Mouse (Mus musculus) intestine, postnatal 0 days (tissue): ENCODE data around the gene Lrrc4. TPM values are rescaled to one million over a fixed set of nuclear protein-coding genes. Genes with fewer than 3 reads are reported as not detected.

ENCODE experiments used
- ATAC-seq: fragments of 200-750 bp; cut with Nextera tagmentation; 2 replicates; pipeline ENCODE4 v1.8.0; 2017; ENCODE audit warnings: mild to moderate bottlenecking, moderate TSS enrichment, moderate library complexity
- H3K27ac ChIP-seq: fragments of 300-500 bp; sonication (generic); 2 replicates; pipeline ENCODE4 v1.5.1; 2014; ENCODE audit warnings: mild to moderate bottlenecking, low read depth, low read length, moderate library complexity
- H3K27me3 ChIP-seq: fragments of 300-500 bp; sonication (generic); replicated peaks from 2 replicates; pipeline ENCODE4 v1.6.1; 2014; ENCODE audit warnings: low read length, mixed read lengths; ENCODE audit not compliant: control insufficient read depth, insufficient read depth
- H3K36me3 ChIP-seq: fragments of 300-500 bp; sonication (generic); 2 replicates; pipeline ENCODE4 v1.6.1; 2014; ENCODE audit warnings: mild to moderate bottlenecking, moderate library complexity; ENCODE audit not compliant: control insufficient read depth, insufficient read depth
- H3K4me1 ChIP-seq: fragments of 300-500 bp; sonication (generic); replicated peaks from 2 replicates; pipeline ENCODE4 v1.6.1; 2014; ENCODE audit warnings: antibody characterized with exemption, low read length, mixed read lengths; ENCODE audit not compliant: control insufficient read depth, insufficient read depth
- H3K4me2 ChIP-seq: fragments of 300-500 bp; sonication (generic); replicated peaks from 2 replicates; pipeline ENCODE4 v1.6.1; 2014; ENCODE audit warnings: low read depth, mild to moderate bottlenecking, moderate library complexity
- H3K4me3 ChIP-seq: fragments of 300-500 bp; sonication (generic); 2 replicates; pipeline ENCODE4 v1.5.1; 2014; ENCODE audit warnings: low read depth, low read length
- H3K9ac ChIP-seq: fragments of 300-500 bp; sonication (generic); 2 replicates; pipeline ENCODE4 v1.6.1; 2014; ENCODE audit warnings: mild to moderate bottlenecking, low read depth, low read length
- H3K9me3 ChIP-seq: fragments of 300-500 bp; sonication (generic); 2 replicates; pipeline ENCODE4 v1.6.1; 2016; ENCODE audit warnings: mixed run types; ENCODE audit not compliant: control insufficient read depth
- CTCF ChIP-seq: sonication (generic); IDR thresholded peaks from 2 replicates; pipeline ENCODE4 v1.5.1; 2016; ENCODE audit warnings: low read depth, mild to moderate bottlenecking, control low read depth, antibody characterized with exemption, moderate library complexity
- WGBS: fragments of 180-500 bp; shearing (Covaris S2); extraction: QIAGEN DNeasy Blood & Tissue Kit; methylation state at CpG from one replicate; pipeline ENCODE4 v1.1.7; 2014; 5-methylcytosine and 5-hydroxymethylcytosine counted together
- polyA plus RNA-seq: library from polyadenylated mRNA; unstranded; fragments of >200 nt; fragmentation: Nextera tagmentation; extraction: Ambion mirVana; gene quantifications from 2 replicates; pipeline ENCODE4 v1.2.1, GENCODE M21; 2015

Lrrc4 gene
- polyA plus RNA-seq, 1 experiment from 2014 or later, result 3.2 TPM

GRCm38 (mm10) chr6:28729649-28730048 is 101.9 kb downstream of the Lrrc4 start:
- Histone ChIP-seq H3K4me2 (no peak overlapping the region), H3K27ac (no peak overlapping the region), H3K36me3 (peaks cover 7% of the 10 kb centered on the region; the same call in 1 of the 2 replicates), H3K9me3 (no peaks in the 10 kb centered on the region), H3K27me3 (no peaks in the 10 kb centered on the region), H3K4me3 (no peak overlapping the region), H3K4me1 (no peaks in the 10 kb centered on the region; the same call in 1 of the 2 replicates), H3K9ac (no peak overlapping the region)
- no peak for ATAC-seq
- no peak for TF ChIP-seq CTCF
- 48% methylated on average over 2 of the region's 2 CpGs for WGBS

- no peak for TF ChIP-seq CTCF
- Histone ChIP-seq H3K27ac (no peak overlapping the region), H3K27me3 (no peaks in the 10 kb centered on the region), H3K4me2 (no peak overlapping the region), H3K9ac (no peak overlapping the region), H3K4me3 (no peak overlapping the region), H3K36me3 (peaks cover 11% of the 10 kb centered on the region; the same call in 1 of the 2 replicates), H3K4me1 (no peaks in the 10 kb centered on the region; the same call in 1 of the 2 replicates), H3K9me3 (no peaks in the 10 kb centered on the region)
- WGBS, result 45% methylated on average over 3 of the region's 3 CpGs
- no peak for ATAC-seq
Observed at GRCm38 (mm10) chr6:28729236-28729635, 102.3 kb downstream of the Lrrc4 start.

- H3K27me3 ChIP-seq, result no peaks in the 10 kb centered on the region
- WGBS, result 82% methylated on average over 5 of the region's 5 CpGs
- no peak for ATAC-seq
- TF ChIP-seq CTCF, result no peak
- H3K4me1 ChIP-seq, result no peaks in the 10 kb centered on the region
- no peak overlapping the region for H3K9ac ChIP-seq
- H3K4me3 ChIP-seq, result no peak overlapping the region
- H3K36me3 ChIP-seq, result peaks cover 11% of the 10 kb centered on the region; the same call in 1 of the 2 replicates
- H3K27ac ChIP-seq, result no peak overlapping the region
- no peak overlapping the region for H3K4me2 ChIP-seq
- no peaks in the 10 kb centered on the region for H3K9me3 ChIP-seq
Observed at GRCm38 (mm10) chr6:28724776-28725175, 106.8 kb downstream of the Lrrc4 start.

- TF ChIP-seq CTCF, result no peak
- H3K27ac ChIP-seq, result no peak overlapping the region
- H3K27me3 ChIP-seq, result no peaks in the 10 kb centered on the region
- no peak for ATAC-seq
- no peak overlapping the region for H3K9ac ChIP-seq
- H3K4me3 ChIP-seq, result no peak overlapping the region
- no peaks in the 10 kb centered on the region for H3K9me3 ChIP-seq
- 34% methylated on average over 2 of the region's 2 CpGs for WGBS
- H3K4me1 ChIP-seq, result no peaks in the 10 kb centered on the region
- H3K36me3 ChIP-seq, result peaks cover 11% of the 10 kb centered on the region; the same call in 1 of the 2 replicates
- no peak overlapping the region for H3K4me2 ChIP-seq
Observed at GRCm38 (mm10) chr6:28723059-28723458, 108.5 kb downstream of the Lrrc4 start.

- no peak overlapping the region; the same call in 1 of the 2 replicates for H3K27ac ChIP-seq
- no peaks in the 10 kb centered on the region for H3K9me3 ChIP-seq
- H3K4me1 ChIP-seq, result no peaks in the 10 kb centered on the region
- WGBS, result 80% methylated on average over 9 of the region's 9 CpGs
- peaks cover 8% of the 10 kb centered on the region; the same call in 1 of the 2 replicates for H3K36me3 ChIP-seq
- TF ChIP-seq CTCF, result no peak
- ATAC-seq, result no peak
- no peak overlapping the region for H3K4me2 ChIP-seq
- no peak overlapping the region for H3K4me3 ChIP-seq
- H3K9ac ChIP-seq, result no peak overlapping the region
- H3K27me3 ChIP-seq, result no peaks in the 10 kb centered on the region
Observed at GRCm38 (mm10) chr6:28720391-28721171, 111.0 kb downstream of the Lrrc4 start.

GRCm38 (mm10) chr6:28717845-28718237 is 113.7 kb downstream of the Lrrc4 start:
- Histone ChIP-seq H3K9ac (no peak overlapping the region), H3K9me3 (no peaks in the 10 kb centered on the region), H3K4me3 (no peak overlapping the region), H3K4me1 (no peaks in the 10 kb centered on the region), H3K4me2 (no peak overlapping the region), H3K27me3 (no peaks in the 10 kb centered on the region), H3K27ac (no peak overlapping the region), H3K36me3 (no peaks in the 10 kb centered on the region)
- WGBS, result 47% methylated on average over 4 of the region's 4 CpGs
- no peak for ATAC-seq
- TF ChIP-seq CTCF, result no peak
